Mouse (Mus musculus): ENCODE data around the gene Slc43a2. TPM values are rescaled to one million over a fixed set of nuclear protein-coding genes. Genes with fewer than 3 reads are reported as not detected.

Gene Slc43a2
- polyA plus RNA-seq, 1 experiment from 2014 or later = 5.6 TPM

DNA sequence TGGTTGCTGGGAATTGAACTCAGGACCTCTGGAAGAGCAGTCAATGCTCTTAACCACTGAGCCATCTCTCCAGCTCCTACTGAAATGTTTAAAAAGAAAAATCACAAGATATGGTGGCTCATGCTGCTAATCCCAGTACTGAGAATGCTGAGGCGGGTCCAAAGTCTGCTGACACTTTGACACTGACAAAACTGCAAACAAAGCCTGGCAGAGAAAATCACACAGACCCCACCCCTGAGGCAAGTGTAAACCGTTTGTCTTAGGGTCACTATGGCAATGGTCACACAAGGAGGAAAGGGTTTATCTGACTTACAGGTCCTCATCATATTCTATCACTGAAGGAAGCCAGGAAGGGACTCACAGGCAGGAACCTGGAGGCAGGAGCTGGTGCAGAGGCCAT, 84.1 kb downstream of the Slc43a2 start:
- no peaks in the 10 kb centered on the region for H3K4me1 ChIP-seq (ENCODE audit: control insufficient read depth, insufficient read depth, low read length)
- H3K4me2 ChIP-seq (ENCODE audit: low read depth) = no peak overlapping the region
- ATAC-seq (ENCODE audit: insufficient read depth, low FRiP score, low TSS enrichment) = no peak
- no peaks in the 10 kb centered on the region for H3K9me3 ChIP-seq (ENCODE audit: control insufficient read depth, low read length)
- no peak overlapping the region for H3K9ac ChIP-seq (ENCODE audit: low read length)
- H3K36me3 ChIP-seq (ENCODE audit: control insufficient read depth, insufficient read depth, low read length) = peaks cover 12% of the 10 kb centered on the region; the same call in 1 of the 2 replicates
- no peak overlapping the region for H3K4me3 ChIP-seq (ENCODE audit: low read depth, low read length)
- DNase-seq (ENCODE audit: low spot score) = no peak
- H3K27ac ChIP-seq (ENCODE audit: low read depth, low read length) = no peak overlapping the region
- no peaks in the 10 kb centered on the region for H3K27me3 ChIP-seq (ENCODE audit: control insufficient read depth, insufficient read depth, low read length)
- WGBS = 91% methylated on average over 2 of the region's 2 CpGs

DNA sequence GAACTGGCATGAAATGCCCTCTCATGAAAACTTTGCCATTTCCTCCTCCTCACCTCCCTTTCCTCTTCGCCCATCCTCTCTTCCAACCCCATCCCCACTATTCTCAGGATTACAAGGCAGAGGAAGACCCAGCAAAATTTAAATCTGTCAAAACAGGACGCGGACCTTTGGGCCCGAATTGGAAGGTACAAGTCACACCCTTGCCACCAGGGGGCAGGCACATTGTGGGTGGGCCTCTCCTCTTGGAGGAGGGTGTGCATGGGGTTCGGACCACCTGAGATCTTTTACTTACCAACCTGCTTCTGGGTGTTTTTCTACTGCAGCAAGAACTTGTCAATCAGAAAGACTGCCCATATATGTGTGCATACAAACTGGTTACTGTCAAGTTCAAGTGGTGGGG, 87.6 kb downstream of the Slc43a2 start:
- no peaks in the 10 kb centered on the region for H3K4me1 ChIP-seq (ENCODE audit: control insufficient read depth, insufficient read depth, low read length)
- H3K27ac ChIP-seq (ENCODE audit: low read depth, low read length) = no peak overlapping the region
- H3K9ac ChIP-seq (ENCODE audit: low read length) = no peak overlapping the region
- no peaks in the 10 kb centered on the region for H3K27me3 ChIP-seq (ENCODE audit: control insufficient read depth, insufficient read depth, low read length)
- no peaks in the 10 kb centered on the region for H3K9me3 ChIP-seq (ENCODE audit: control insufficient read depth, low read length)
- WGBS = 79% methylated on average over 5 of the region's 5 CpGs
- H3K36me3 ChIP-seq (ENCODE audit: control insufficient read depth, insufficient read depth, low read length) = peaks cover 7% of the 10 kb centered on the region; the same call in 1 of the 2 replicates
- DNase-seq (ENCODE audit: low spot score) = peak; percentile 24
- no peak for ATAC-seq (ENCODE audit: insufficient read depth, low FRiP score, low TSS enrichment)
- no peak overlapping the region for H3K4me3 ChIP-seq (ENCODE audit: low read depth, low read length)
- H3K4me2 ChIP-seq (ENCODE audit: low read depth) = no peak overlapping the region

DNA sequence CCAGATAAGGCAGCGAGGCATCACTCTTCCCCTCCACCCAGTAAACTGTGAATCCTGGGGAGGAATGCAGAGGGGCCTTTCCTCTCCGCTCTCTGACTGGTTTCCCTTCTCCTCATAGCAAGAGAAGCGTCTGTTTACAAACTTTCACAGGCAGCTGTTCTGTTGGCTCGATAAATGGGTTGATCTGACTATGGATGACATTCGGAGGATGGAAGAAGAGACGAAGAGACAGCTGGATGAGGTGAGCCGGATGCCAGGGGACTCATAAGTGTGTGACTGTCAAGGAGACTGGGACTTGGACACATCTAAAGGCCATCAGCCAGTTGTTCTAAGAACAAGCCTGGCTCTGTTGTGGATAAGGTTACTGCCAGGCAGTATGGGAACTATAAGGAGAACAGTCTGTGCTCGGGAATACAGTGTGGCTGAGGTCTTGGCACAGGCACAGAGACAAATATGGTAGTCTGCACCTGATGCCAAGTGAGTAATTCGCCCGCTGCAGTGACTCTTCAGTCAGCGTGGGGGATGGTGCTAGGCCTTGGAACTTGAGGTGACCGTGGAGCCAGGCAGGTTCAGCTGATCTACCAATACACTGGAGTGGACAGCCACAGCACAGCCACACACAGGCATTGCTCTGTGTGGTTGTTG, 88.8 kb downstream of the Slc43a2 start:
- no peak for DNase-seq (ENCODE audit: low spot score)
- H3K9me3 ChIP-seq (ENCODE audit: control insufficient read depth, low read length) = no peaks in the 10 kb centered on the region

DNA sequence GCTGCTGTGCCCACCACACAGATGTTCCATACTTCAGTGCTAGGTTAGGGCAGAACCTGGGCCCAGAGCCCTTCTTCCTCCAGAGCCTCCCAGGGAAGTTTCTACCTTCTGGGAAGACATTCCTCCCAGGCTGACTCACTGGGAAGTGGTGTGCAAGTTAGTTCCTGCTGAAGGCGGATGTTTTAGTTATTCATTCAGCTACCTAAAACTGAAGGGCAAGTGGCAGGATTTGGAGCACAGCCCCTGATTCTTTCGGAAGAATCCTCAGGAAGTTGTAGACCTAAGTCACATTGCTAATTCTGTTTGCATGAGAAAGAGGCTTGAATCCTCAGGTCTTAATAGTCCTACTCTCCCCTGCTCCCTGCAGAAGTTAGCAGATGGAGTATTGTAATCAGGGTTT, 89.9 kb downstream of the Slc43a2 start:
- WGBS = 77% methylated on average over 2 of the region's 2 CpGs
- Histone ChIP-seq H3K27me3 (ENCODE audit: control insufficient read depth, insufficient read depth, low read length) (no peaks in the 10 kb centered on the region), H3K36me3 (ENCODE audit: control insufficient read depth, insufficient read depth, low read length) (peaks cover 5% of the 10 kb centered on the region; the same call in 1 of the 2 replicates), H3K9ac (ENCODE audit: low read length) (no peak overlapping the region), H3K27ac (ENCODE audit: low read depth, low read length) (no peak overlapping the region), H3K9me3 (ENCODE audit: control insufficient read depth, low read length) (no peaks in the 10 kb centered on the region), H3K4me2 (ENCODE audit: low read depth) (no peak overlapping the region), H3K4me3 (ENCODE audit: low read depth, low read length) (no peak overlapping the region), H3K4me1 (ENCODE audit: control insufficient read depth, insufficient read depth, low read length) (no peaks in the 10 kb centered on the region)
- DNase-seq (ENCODE audit: low spot score) (no peak), ATAC-seq (ENCODE audit: insufficient read depth, low FRiP score, low TSS enrichment) (no peak)

More for the DNA sequence above, 88.8 kb downstream of the Slc43a2 start:
- Histone ChIP-seq H3K27ac (ENCODE audit: low read depth, low read length) (no peak overlapping the region), H3K27me3 (ENCODE audit: control insufficient read depth, insufficient read depth, low read length) (no peaks in the 10 kb centered on the region), H3K36me3 (ENCODE audit: control insufficient read depth, insufficient read depth, low read length) (peaks cover 5% of the 10 kb centered on the region; the same call in 1 of the 2 replicates), H3K9ac (ENCODE audit: low read length) (no peak overlapping the region), H3K4me3 (ENCODE audit: low read depth, low read length) (no peak overlapping the region), H3K4me1 (ENCODE audit: control insufficient read depth, insufficient read depth, low read length) (no peaks in the 10 kb centered on the region), H3K4me2 (ENCODE audit: low read depth) (no peak overlapping the region)
- WGBS = 93% methylated on average over 12 of the region's 12 CpGs
- ATAC-seq (ENCODE audit: insufficient read depth, low FRiP score, low TSS enrichment) = no peak

DNA sequence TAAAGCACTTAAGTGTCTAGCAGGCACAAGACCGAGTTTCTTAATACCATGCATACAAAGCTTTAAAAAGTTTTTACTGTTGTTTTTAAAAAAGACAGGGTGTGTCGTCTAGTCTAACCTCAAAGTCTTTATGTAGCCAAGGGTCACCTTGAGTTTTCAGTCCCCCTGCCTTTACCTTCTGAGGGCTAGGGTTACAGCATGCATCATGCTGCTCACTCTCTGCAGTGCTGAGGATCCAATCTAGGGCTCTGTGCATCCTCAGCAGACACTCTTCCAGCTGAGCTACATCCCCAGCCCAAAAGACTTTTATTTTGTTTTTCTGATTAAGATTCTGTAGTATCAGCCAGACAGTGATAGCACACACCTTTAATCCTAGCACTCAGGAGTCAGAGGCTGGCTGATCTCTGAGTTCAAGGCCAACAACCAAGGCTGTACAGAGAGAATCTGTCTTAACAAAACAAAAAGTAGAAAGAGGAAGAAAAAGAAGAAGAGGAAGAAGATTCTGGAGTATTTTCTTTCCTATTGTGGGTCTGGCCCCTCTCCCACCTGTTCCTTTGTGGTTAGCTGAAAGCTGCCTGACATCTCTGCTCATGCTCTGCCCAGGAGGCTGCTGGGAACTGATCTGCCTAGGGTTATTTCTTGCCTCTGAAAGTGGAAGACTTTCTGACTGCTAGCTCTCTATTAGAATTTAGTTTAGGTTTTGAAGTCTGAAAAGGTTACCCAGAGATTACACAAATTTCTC, 91.3 kb downstream of the Slc43a2 start:
- DNase-seq (ENCODE audit: low spot score) (no peak), ATAC-seq (ENCODE audit: insufficient read depth, low FRiP score, low TSS enrichment) (no peak)
- Histone ChIP-seq H3K9me3 (ENCODE audit: control insufficient read depth, low read length) (no peaks in the 10 kb centered on the region), H3K4me2 (ENCODE audit: low read depth) (no peak overlapping the region), H3K27me3 (ENCODE audit: control insufficient read depth, insufficient read depth, low read length) (no peaks in the 10 kb centered on the region), H3K27ac (ENCODE audit: low read depth, low read length) (no peak overlapping the region), H3K9ac (ENCODE audit: low read length) (no peak overlapping the region), H3K4me1 (ENCODE audit: control insufficient read depth, insufficient read depth, low read length) (no peaks in the 10 kb centered on the region), H3K36me3 (ENCODE audit: control insufficient read depth, insufficient read depth, low read length) (peaks cover 2% of the 10 kb centered on the region; the same call in 1 of the 2 replicates), H3K4me3 (ENCODE audit: low read depth, low read length) (no peak overlapping the region)
- WGBS = 91% methylated on average over 2 of the region's 2 CpGs

DNA sequence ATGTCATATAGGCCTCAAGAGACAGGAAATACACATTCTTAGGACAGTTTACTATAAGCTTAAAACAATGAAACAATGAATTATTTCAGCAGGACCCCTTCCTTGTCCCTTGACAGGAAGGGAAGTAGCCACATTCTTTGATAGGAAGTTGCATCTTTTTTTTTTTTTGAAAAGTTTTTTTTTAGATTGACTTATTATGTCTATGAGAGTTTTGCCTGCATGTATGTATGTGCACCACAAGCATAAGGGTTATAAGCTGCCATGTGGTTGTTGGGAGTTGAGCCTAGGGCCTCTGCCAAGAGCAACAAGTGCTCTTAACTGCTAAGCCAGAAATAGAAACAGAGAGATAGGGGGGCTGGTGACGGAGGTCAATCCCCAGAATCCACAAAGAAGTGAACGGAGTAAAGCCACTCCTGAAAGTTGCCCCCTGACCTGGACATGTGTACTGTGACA, 92.6 kb downstream of the Slc43a2 start:
- Histone ChIP-seq H3K9me3 (ENCODE audit: control insufficient read depth, low read length) (no peaks in the 10 kb centered on the region), H3K4me1 (ENCODE audit: control insufficient read depth, insufficient read depth, low read length) (no peaks in the 10 kb centered on the region), H3K36me3 (ENCODE audit: control insufficient read depth, insufficient read depth, low read length) (peaks cover 4% of the 10 kb centered on the region; the same call in 1 of the 2 replicates), H3K9ac (ENCODE audit: low read length) (no peak overlapping the region), H3K27me3 (ENCODE audit: control insufficient read depth, insufficient read depth, low read length) (no peaks in the 10 kb centered on the region), H3K4me2 (ENCODE audit: low read depth) (no peak overlapping the region), H3K27ac (ENCODE audit: low read depth, low read length) (no peak overlapping the region), H3K4me3 (ENCODE audit: low read depth, low read length) (no peak overlapping the region)
- no peak for DNase-seq (ENCODE audit: low spot score)
- ATAC-seq (ENCODE audit: insufficient read depth, low FRiP score, low TSS enrichment) = no peak
- WGBS = 89% methylated on average over 2 of the region's 2 CpGs

DNA sequence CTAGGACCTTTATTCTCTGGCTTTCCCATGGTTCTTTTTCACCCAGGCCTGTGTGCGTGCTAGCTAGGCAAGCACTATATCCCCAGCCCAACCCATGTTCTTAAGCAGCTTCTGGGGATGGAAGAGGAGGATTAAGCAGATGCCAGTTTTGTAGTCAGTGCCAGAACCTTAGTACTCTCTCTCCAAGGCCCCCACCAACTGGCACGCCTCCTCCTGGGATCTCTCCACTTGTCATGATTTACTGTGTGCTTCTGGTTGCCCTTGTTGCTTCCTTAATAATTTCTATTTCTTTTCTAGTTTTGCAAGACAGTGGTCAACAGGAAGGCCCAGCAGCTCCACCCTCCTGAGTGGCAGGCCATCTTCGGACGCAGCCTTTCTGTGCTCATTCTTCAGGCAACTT, 94.3 kb downstream of the Slc43a2 start:
- no peak for ATAC-seq (ENCODE audit: insufficient read depth, low FRiP score, low TSS enrichment)

More for the DNA sequence above, 94.3 kb downstream of the Slc43a2 start:
- no peak overlapping the region for H3K9ac ChIP-seq (ENCODE audit: low read length)
- peaks cover 2% of the 10 kb centered on the region; the same call in 1 of the 2 replicates for H3K36me3 ChIP-seq (ENCODE audit: control insufficient read depth, insufficient read depth, low read length)
- no peak overlapping the region for H3K27ac ChIP-seq (ENCODE audit: low read depth, low read length)
- H3K4me1 ChIP-seq (ENCODE audit: control insufficient read depth, insufficient read depth, low read length) = peaks cover 4% of the 10 kb centered on the region; the same call in 1 of the 2 replicates
- no peaks in the 10 kb centered on the region for H3K27me3 ChIP-seq (ENCODE audit: control insufficient read depth, insufficient read depth, low read length)
- WGBS = 90% methylated on average over 4 of the region's 4 CpGs
- H3K9me3 ChIP-seq (ENCODE audit: control insufficient read depth, low read length) = no peaks in the 10 kb centered on the region
- H3K4me2 ChIP-seq (ENCODE audit: low read depth) = no peak overlapping the region
- DNase-seq (ENCODE audit: low spot score) = no peak
- H3K4me3 ChIP-seq (ENCODE audit: low read depth, low read length) = no peak overlapping the region
